Mouse (Mus musculus) cerebellum, postnatal 36 days (tissue): ENCODE data around the gene Gm436.

Source experiments
- DNase-seq, 2 experiments: peaks; one replicate each; pipeline ENCODE4 v3.0.0; 2021 to 2022; ENCODE audit warnings: mixed read lengths in 2 of 2

Gm436 gene

DNA sequence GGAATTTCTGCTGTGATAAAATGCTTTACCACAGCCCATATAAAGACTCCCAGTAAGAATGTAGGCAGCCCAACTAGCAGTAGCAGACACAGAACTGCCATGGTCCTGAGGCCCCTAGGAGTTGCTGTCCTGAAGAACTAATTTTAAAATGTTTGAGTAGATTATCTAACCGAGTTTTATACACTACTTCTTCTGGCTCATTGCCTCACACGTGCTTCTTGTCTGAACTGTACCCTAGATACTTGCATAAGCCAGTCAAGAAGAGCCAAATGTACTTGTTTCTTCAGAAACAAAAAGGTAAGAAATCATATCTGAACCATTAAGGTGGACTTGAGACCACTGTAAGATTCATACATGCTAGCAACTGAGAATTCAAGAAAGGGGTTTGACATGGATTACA, at the start of gene Gm436:
Gene Gm436 (minus strand): TSS at position 101 of the 400 bp plus-strand sequence.
- DNase-seq, result no peak

DNA sequence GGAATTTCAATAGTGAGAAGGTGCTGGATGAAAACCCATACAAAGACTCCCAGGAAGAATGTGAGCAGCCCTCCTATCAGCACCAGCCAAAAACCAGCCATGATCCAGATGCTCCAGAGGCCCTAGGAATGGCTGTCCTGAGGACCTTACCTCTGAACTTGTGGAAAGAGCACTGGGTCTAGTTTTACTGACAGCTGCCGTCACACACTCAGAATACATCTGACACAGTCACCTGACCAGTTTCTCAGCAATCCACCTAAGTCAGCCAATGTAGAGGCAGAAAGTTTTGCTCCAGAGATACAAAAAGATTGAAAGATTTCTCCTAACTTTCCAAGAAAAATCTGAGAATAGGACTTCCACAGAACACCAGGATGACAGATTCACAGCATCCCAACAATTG, 35.1 kb upstream of the Gm436 start, which contains the start of gene Gm13178:
Gene Gm13178 (minus strand): TSS at position 101 of the 400 bp plus-strand sequence.
- DNase-seq, result no peak

DNA sequence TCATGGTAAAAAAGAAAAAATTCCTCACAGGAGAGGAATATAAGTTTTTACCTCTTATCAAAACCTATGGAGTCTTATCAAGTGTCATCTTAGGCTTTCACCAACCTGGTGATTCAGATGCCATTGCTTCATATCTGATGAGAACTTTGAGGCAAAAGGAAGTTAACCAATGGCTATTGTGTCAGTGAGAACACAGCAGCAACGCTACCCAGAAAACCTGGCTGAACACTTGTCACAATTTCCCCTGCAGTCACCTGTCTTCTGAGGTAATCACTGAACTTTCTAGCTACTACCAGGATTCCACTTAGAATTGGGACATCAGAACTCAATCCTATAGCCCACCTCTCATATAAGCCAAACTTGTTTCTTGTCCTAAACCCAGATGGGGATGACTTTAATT, 33.5 kb upstream of the Gm436 start:
- DNase-seq, result no peak

DNA sequence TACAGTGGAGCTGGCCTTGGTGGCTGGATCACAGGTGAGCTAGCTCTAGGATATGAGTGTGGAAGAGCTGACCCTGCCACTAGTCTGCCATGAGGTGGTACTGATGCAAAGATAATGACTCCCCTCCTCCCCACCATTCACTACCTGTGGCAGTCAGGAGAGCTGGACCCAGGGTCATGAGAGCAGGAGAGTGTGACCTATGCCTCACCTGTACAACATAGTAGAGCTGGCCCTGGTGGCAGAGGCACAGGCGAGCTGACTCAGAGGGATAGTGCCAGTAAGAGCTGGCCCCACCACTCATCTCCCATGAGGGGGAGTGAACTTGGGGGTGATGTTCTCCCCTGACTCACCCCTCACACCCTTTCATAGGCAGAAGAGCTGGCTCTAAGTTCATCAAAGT, 32.1 kb upstream of the Gm436 start:
- no peak for DNase-seq

DNA sequence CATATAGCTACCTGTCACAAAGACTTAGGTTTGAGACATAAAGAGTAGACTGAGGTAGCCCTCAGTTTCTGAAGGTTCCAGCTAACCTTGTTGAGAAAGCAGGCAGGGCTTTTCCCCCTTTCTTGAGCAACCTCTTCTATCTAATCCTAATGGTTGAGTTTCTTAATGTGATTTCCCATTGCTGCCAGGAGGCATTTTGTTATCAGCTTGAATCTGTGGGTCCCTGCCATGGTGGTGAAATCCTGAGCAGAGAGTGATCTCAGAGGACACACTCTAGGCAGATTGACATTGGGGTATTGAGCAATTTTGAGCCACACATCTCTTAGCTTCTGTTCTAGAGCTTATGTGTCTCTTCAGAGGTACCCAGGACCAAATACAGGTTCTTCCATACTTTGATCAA, 47.9 kb downstream of the Gm436 start:
- DNase-seq, result no peak
